Mouse (Mus musculus): Measurements from ENCODE around the gene Prdm8. TPM values are rescaled to one million over a fixed set of nuclear protein-coding genes. Genes with fewer than 3 reads are reported as not detected.

Prdm8 gene
- polyA plus RNA-seq, 1 experiment from 2014 or later, result 6.0 TPM

DNA sequence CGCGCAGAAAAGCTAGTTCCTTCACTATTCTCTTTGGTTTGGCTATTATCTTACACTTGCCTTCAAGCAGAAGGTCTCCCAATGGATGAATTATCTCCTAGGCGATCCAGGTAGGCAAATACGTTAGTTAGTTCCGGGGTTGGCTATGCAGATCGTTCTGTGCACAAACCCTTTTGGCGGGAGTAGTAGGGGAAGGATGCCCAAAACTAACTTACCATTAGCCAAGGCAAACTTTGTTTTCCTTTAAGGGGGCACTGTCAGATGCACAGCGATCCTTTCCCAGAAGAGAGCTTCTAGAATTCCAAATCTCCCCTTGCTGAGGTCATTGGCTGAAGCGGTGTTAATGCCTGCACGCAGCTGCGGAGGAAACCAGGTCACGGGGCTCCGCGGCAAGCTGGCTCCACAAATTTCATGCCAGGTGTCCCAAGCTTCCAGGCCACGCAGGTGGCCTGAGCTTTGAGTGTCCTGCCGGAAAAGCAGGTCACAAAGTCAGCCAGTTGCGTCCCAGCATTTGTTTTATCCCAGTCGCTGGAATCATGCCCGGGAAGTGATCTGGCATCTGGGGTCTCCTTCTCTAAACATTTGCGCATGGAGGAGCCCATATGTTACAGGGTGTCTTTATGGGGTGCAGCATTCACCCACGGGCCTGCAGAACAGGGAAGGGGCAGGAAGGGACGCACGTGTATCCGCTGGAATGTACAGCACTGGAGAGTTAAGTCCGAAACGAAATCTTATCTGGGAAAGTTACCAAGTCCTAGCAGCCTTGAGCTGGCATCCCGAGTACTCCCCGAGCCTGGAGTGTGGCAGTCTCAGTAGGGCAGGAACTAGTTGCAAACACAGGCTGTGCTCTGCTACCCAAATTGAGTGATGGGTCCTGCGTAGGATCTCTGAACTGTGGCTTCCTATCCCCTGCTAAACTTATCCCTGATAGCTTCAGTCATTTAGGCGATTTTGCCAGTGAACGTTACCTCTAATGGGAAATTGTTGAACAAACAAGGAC, 22.5 kb downstream of the Prdm8 start:
- Histone ChIP-seq H3K4me3 (peak overlapping the region; percentile 9; the same call in 1 of the 2 replicates), H3K9me3 (no peaks in the 10 kb centered on the region), H3K27ac (no peak overlapping the region), H3K9ac (no peak overlapping the region), H3K36me3 (no peaks in the 10 kb centered on the region), H3K4me1 (peaks cover 26% of the 10 kb centered on the region), H3K27me3 (replicated peaks) (peaks cover 58% of the 10 kb centered on the region), H3K4me2 (replicated peaks) (peak overlapping the region; percentile 44)
- 1% methylated on average over 31 of the region's 31 CpGs for WGBS
- no peak for ATAC-seq (ENCODE audit: low FRiP score, low read depth)

DNA sequence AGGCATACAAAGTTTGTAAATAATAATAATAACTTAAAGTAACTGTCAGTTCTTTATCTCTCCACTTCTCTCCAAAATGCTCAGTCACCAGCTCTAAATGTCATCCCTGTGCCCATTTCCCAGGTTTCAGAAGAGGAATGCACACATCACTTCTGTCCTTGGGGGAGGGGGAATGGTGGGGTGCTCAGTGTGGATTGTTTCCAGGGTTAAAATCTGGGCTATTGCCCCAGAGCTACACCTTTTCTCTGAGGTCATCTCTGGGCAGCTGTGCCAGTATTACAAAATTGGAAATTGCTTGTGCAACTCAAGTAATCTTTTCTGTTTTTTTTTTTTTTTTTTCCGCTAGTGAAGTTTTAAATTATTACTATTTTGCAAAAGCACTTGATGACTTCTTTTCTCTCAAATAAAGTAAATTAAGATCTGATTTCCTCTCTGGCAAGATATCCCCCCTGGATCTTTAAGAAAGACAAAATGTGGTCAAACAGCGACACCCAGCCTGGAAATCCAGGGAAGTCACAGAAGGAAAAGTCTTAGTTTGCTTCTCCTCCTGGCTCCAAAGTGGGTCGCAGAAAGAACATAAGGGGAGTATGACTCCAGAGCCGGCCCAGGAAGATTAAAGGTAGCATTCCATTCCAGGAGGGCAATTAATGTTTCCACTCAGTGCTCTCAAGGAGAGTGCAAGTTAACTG, 25.4 kb downstream of the Prdm8 start:
- Histone ChIP-seq H3K27ac (no peak overlapping the region), H3K4me1 (peaks cover 5% of the 10 kb centered on the region), H3K36me3 (no peaks in the 10 kb centered on the region), H3K27me3 (replicated peaks) (peaks cover 45% of the 10 kb centered on the region), H3K9ac (no peak overlapping the region), H3K4me2 (replicated peaks) (no peak overlapping the region), H3K4me3 (no peak overlapping the region), H3K9me3 (no peaks in the 10 kb centered on the region)
- WGBS, result 35% methylated on average over 4 of the region's 4 CpGs
- ATAC-seq (ENCODE audit: low FRiP score, low read depth), result no peak

DNA sequence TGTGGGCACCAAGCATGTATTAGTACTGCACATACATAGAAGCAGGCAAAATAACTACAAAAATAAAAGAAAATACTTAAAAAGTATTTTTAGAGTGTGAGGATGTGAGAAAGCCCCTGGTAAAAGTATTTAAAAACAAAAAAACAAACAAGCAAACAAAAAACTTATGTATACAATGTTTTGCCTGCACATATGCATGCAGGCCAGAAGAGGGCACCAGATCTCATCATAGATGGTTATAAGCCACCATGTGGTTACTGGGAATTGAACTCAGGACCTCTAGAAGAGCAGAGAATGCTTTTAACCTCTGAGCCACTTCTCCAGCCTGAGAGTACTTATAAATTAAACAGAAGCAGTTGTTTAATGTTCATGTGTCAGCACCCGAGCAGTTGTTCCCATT, 28.0 kb downstream of the Prdm8 start:
- no peak overlapping the region for H3K4me3 ChIP-seq
- H3K9ac ChIP-seq, result no peak overlapping the region
- no peaks in the 10 kb centered on the region for H3K36me3 ChIP-seq
- H3K9me3 ChIP-seq, result no peaks in the 10 kb centered on the region
- no peak overlapping the region for H3K4me2 ChIP-seq (replicated peaks)
- H3K4me1 ChIP-seq, result no peaks in the 10 kb centered on the region
- no peak overlapping the region for H3K27ac ChIP-seq
- ATAC-seq (ENCODE audit: low FRiP score, low read depth), result no peak
- WGBS, result 86% methylated on average over 1 of the region's 1 CpGs
- peaks cover 20% of the 10 kb centered on the region for H3K27me3 ChIP-seq (replicated peaks)

DNA sequence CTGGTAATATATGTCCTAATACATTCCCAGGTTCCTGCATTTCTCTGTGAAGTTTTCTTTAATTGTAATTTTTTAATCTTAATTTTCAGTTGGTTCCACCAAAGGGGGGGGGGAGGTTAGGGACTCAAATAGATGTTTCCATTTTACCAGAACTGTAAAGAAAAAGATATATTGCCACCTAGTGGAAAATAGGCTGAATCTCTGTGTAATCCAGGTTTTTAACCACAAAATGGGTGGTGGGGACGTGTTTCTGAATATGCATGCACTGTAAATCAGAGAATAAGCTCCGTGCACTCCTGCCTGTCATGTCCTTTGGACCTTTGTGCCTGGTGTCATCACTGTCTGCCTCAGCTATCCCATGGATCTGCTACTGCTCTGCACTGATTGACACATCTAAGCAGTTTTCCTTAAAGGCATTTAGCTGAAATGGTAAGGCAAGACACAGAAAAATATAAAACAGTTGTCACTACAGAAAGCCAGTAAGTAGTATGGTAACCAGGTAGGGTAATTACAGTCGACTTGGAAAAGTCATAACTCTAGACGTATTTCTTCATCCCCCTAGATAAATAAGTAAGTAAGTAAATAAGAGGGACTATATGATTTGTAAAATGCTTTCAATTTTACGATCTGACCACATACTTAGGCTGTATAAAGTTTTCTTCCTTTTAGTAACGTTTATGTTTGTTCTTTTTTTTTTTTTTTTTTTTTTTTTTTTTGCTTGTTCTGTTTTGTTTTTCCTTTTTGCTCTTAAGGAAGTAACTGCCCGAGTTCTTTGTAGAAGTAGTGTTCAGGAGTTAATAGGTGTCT, 31.6 kb downstream of the Prdm8 start:
- 60% methylated on average over 7 of the region's 7 CpGs for WGBS
- no peaks in the 10 kb centered on the region for H3K9me3 ChIP-seq
- H3K27ac ChIP-seq, result no peak overlapping the region
- H3K27me3 ChIP-seq (replicated peaks), result peaks cover 5% of the 10 kb centered on the region; the same call in 1 of the 2 replicates
- 0 out of 2 replicates have a peak, but pooled peaks have one; percentile 37 for ATAC-seq (ENCODE audit: low FRiP score, low read depth)
- H3K4me1 ChIP-seq, result no peaks in the 10 kb centered on the region
- no peaks in the 10 kb centered on the region for H3K36me3 ChIP-seq
- H3K4me2 ChIP-seq (replicated peaks), result no peak overlapping the region
- H3K9ac ChIP-seq, result no peak overlapping the region
- no peak overlapping the region for H3K4me3 ChIP-seq

DNA sequence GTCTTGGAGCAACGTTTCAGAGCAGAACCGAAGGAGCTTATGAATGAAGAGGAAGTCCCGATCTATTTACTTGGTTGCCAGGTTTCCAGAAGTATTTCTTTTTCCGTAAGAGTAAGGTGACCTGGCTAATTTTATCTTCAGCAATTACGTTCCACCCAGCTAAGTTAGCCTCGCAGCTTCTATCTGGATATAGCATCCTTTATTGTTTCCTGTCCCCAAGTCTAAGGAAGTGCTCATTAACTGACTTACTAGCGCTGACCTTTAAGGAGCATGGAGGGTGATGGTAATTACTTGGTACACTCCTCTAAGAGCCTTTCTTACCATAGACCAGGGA, 32.2 kb downstream of the Prdm8 start:
- H3K27me3 ChIP-seq (replicated peaks), result peaks cover 5% of the 10 kb centered on the region; the same call in 1 of the 2 replicates
- H3K36me3 ChIP-seq, result no peaks in the 10 kb centered on the region
- no peak overlapping the region for H3K4me3 ChIP-seq
- no peaks in the 10 kb centered on the region for H3K4me1 ChIP-seq
- H3K9ac ChIP-seq, result no peak overlapping the region
- ATAC-seq (ENCODE audit: low FRiP score, low read depth), result no peak
- no peak overlapping the region for H3K27ac ChIP-seq
- WGBS, result 48% methylated on average over 7 of the region's 7 CpGs
- H3K9me3 ChIP-seq, result no peaks in the 10 kb centered on the region
- H3K4me2 ChIP-seq (replicated peaks), result no peak overlapping the region

DNA sequence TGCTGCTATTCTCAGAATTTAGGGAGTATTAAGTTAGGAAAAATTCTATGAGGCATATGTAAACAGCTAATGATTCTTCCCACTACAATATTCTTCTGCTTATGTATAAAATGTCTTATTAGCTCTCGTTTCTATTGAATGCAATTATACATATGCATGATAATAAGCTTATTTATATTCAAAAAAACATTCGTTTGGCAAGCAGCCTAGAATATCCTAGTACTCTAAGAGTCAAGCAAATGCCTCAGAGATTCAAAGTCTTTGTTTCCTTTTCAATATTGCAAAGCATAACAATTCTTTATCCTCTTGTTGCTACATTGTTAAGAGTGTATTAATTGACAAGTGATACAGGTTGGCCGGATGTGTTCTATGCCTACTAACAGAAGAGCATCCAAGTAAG, 34.6 kb downstream of the Prdm8 start:
- no peaks in the 10 kb centered on the region for H3K4me1 ChIP-seq
- 81% methylated on average over 3 of the region's 3 CpGs for WGBS
- no peaks in the 10 kb centered on the region for H3K36me3 ChIP-seq
- no peak overlapping the region for H3K27ac ChIP-seq
- H3K4me2 ChIP-seq (replicated peaks), result no peak overlapping the region
- ATAC-seq (ENCODE audit: low FRiP score, low read depth), result no peak
- H3K9me3 ChIP-seq, result no peaks in the 10 kb centered on the region
- H3K4me3 ChIP-seq, result no peak overlapping the region
- H3K9ac ChIP-seq, result no peak overlapping the region
- peaks cover 4% of the 10 kb centered on the region; the same call in 1 of the 2 replicates for H3K27me3 ChIP-seq (replicated peaks)

DNA sequence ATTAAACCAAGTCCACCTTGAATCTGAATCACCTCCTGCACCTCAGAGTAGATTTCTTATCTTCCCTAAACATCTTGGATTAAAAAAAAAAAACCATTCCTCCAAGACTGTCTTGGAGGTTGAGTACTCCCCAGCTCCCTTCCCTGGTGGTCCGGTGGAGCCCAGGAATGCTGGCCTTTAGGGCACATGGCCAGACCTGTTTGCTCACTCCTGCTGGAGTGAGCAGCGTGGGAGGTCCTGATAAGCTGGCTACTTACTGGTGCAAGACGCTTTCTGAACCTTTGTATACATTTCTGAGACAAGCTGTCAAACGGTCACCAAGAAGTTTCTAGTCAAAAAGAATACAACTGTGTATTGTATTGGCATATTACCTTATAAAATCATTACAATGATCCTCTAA, 36.0 kb downstream of the Prdm8 start:
- no peak overlapping the region for H3K4me2 ChIP-seq (replicated peaks)
- H3K9me3 ChIP-seq, result no peaks in the 10 kb centered on the region
- H3K9ac ChIP-seq, result no peak overlapping the region
- no peak for ATAC-seq (ENCODE audit: low FRiP score, low read depth)
- no peaks in the 10 kb centered on the region for H3K4me1 ChIP-seq
- H3K36me3 ChIP-seq, result no peaks in the 10 kb centered on the region
- no peaks in the 10 kb centered on the region for H3K27me3 ChIP-seq (replicated peaks)
- 77% methylated on average over 4 of the region's 4 CpGs for WGBS
- H3K27ac ChIP-seq, result no peak overlapping the region
- no peak overlapping the region for H3K4me3 ChIP-seq

DNA sequence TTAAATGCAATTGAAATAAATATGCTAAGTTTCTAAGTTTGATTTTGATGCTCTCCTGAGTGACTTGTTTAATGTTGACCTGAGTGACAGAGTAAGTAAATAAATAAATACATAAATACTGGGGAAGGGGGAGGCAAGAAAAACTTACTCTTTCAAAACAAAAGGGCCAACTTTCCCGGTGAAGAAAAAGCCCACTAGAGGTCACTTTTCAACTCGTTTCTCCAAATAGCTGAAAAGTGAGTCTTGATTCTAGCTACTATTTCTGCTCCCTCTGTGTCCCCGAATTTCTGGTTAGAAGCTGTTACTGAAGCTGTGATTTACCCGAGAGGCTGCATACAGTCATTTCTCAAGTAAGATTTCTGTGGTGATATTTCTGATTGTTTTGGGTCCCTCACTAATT, 45.5 kb downstream of the Prdm8 start:
- Histone ChIP-seq H3K9ac (no peak overlapping the region), H3K4me1 (no peaks in the 10 kb centered on the region), H3K9me3 (no peaks in the 10 kb centered on the region), H3K27ac (no peak overlapping the region), H3K36me3 (no peaks in the 10 kb centered on the region), H3K4me2 (replicated peaks) (no peak overlapping the region), H3K27me3 (replicated peaks) (no peaks in the 10 kb centered on the region), H3K4me3 (no peak overlapping the region)
- WGBS, result 67% methylated on average over 4 of the region's 4 CpGs
- no peak for ATAC-seq (ENCODE audit: low FRiP score, low read depth)

DNA sequence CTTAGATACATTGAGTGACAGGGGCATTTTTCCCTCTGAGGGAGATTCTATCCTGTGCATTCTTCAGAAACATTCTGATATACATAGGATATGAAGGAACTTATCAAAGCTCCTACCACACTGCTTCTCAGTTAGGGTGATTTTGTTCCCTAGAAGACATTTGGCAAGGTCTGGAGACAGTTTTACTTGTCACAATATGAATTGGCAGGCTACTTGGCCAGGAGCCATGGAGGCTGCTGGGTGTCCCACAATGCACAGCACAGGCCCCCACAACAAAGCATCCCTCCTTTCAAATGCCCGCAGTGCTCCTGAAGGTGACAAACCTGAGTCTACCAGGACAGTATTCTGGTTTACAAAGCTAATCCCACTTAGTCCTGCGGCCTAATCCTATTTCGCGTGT, 55.0 kb downstream of the Prdm8 start:
- Histone ChIP-seq H3K27ac (no peak overlapping the region), H3K4me3 (no peak overlapping the region), H3K27me3 (replicated peaks) (no peaks in the 10 kb centered on the region), H3K9me3 (no peaks in the 10 kb centered on the region), H3K4me2 (replicated peaks) (no peak overlapping the region), H3K4me1 (no peaks in the 10 kb centered on the region), H3K36me3 (no peaks in the 10 kb centered on the region), H3K9ac (no peak overlapping the region)
- WGBS, result 86% methylated on average over 4 of the region's 4 CpGs
- ATAC-seq (ENCODE audit: low FRiP score, low read depth), result no peak

DNA sequence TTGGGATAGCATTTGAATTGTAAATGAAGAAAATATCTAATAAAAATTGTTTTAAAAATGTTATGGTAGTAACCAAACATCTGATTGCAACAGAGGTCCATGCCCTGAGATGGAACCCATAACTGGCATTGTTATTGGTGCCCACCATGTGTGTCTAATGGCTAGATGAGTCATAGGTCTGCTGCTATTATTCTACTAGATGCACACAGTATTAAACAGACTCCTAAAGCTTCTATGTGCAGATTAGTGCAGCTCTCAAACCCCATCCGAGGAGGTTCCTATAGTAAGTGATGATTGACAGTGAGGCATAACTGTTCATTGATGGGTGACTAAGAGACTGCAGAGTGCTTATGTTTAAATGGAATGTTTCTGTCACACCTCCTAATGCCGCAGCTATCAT, 59.7 kb downstream of the Prdm8 start:
- Histone ChIP-seq H3K4me1 (no peaks in the 10 kb centered on the region), H3K27ac (no peak overlapping the region), H3K9ac (no peak overlapping the region), H3K27me3 (replicated peaks) (no peaks in the 10 kb centered on the region), H3K36me3 (no peaks in the 10 kb centered on the region), H3K4me3 (no peak overlapping the region), H3K4me2 (replicated peaks) (no peak overlapping the region), H3K9me3 (no peaks in the 10 kb centered on the region)
- no peak for ATAC-seq (ENCODE audit: low FRiP score, low read depth)
- 87% methylated on average over 2 of the region's 2 CpGs for WGBS

DNA sequence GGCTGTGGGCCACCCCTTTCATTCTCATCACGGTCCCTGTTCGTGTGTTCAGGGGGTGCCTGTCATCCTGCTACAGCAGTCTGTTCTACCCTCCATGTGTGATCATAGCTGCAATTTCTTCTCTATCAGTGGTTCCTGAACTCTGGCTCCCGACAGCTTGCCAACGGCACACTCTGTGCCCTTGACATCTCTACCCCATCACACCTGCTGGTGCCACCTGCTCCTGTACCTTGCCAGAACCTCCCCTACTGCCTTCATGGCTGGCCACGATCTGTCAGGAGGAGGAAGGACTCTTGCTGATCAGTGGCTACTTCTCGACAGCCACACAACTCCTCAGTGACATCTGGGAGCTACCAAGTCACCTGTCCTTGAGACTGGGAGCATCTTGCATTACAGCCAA, 62.5 kb downstream of the Prdm8 start:
- H3K27ac ChIP-seq, result no peak overlapping the region
- no peak overlapping the region for H3K9ac ChIP-seq
- H3K36me3 ChIP-seq, result no peaks in the 10 kb centered on the region
- no peaks in the 10 kb centered on the region for H3K27me3 ChIP-seq (replicated peaks)
- no peak overlapping the region for H3K4me3 ChIP-seq
- no peaks in the 10 kb centered on the region for H3K4me1 ChIP-seq
- ATAC-seq (ENCODE audit: low FRiP score, low read depth), result no peak
- no peaks in the 10 kb centered on the region for H3K9me3 ChIP-seq
- WGBS, result 85% methylated on average over 6 of the region's 6 CpGs
- H3K4me2 ChIP-seq (replicated peaks), result no peak overlapping the region

DNA sequence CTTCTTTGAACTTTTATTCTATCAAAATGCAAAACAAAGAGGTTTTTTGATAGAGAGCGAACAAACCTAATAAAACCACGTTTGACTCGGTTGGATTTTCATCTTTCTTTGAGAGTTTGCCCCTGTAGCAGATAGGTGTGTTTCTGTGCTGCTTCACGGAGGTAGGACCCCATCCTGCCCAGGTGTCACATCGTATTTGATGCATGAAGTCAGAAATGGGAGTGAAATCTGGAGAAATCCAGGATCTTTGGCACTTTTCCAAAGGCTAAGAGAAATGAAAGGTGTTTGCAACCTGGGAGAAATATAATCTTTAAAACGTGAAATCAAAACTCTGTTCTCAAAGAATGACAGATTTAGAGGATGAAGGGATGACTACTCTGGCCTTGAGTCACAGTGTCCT, 71.5 kb downstream of the Prdm8 start:
- Histone ChIP-seq H3K27me3 (replicated peaks) (no peaks in the 10 kb centered on the region), H3K36me3 (no peaks in the 10 kb centered on the region), H3K27ac (no peak overlapping the region), H3K4me2 (replicated peaks) (no peak overlapping the region), H3K4me1 (no peaks in the 10 kb centered on the region), H3K9me3 (no peaks in the 10 kb centered on the region), H3K4me3 (no peak overlapping the region), H3K9ac (no peak overlapping the region)
- no peak for ATAC-seq (ENCODE audit: low FRiP score, low read depth)
- 89% methylated on average over 6 of the region's 6 CpGs for WGBS

Measured in neural tube, embryonic 12.5 days (tissue).